Mouse (Mus musculus): ENCODE data around the gene Slc35b4. TPM values are rescaled to one million over a fixed set of nuclear protein-coding genes. Genes with fewer than 3 reads are reported as not detected.

Slc35b4 gene
- polyA plus RNA-seq, 2 experiments, result 8.4 to 17.0 TPM

GRCm38 (mm10) chr6:34171748-34172457 lies 5.0 kb downstream of the Slc35b4 start:
- DNase-seq (ENCODE audit: low read depth in 3 of 3, low spot score in 3 of 3) (no peak), ATAC-seq (ENCODE audit: insufficient read depth) (no peak)
- Histone ChIP-seq H3K9ac (replicated peaks) (no peak overlapping the region), H3K4me3 (ENCODE audit: insufficient read depth in 1 of 2, low read depth in 2 of 2, low read length in 2 of 2) (no peak overlapping the region), H3K27ac (no peak overlapping the region), H3K27me3 (ENCODE audit: control insufficient read depth, insufficient read depth, low read length) (no peaks in the 10 kb centered on the region), H3K4me2 (ENCODE audit: low read depth) (no peak overlapping the region), H3K36me3 (replicated peaks; ENCODE audit: control insufficient read depth, insufficient read depth, low read depth) (peaks cover 7% of the 10 kb centered on the region), H3K9me3 (ENCODE audit: control insufficient read depth, low read length) (no peaks in the 10 kb centered on the region), H3K4me1 (replicated peaks; ENCODE audit: control insufficient read depth in 2 of 2, insufficient read depth in 2 of 2, low read length in 1 of 2) (peaks cover 5 to 6% of the 10 kb centered on the region in 2 experiments)
- no peak for TF ChIP-seq CTCF (IDR thresholded peaks at IDR 0.05; ENCODE audit: low read depth)
- no peak for TF ChIP-seq EP300 (IDR thresholded peaks at IDR 0.05; ENCODE audit: low read depth)
- 82% methylated on average over 12 of the region's 12 CpGs for WGBS (ENCODE audit: insufficient replicate concordance)

GRCm38 (mm10) chr6:34170844-34171494 lies 5.9 kb downstream of the Slc35b4 start:
- peaks cover 16% of the 10 kb centered on the region for H3K36me3 ChIP-seq (replicated peaks; ENCODE audit: control insufficient read depth, insufficient read depth, low read depth)
- H3K4me3 ChIP-seq (ENCODE audit: insufficient read depth in 1 of 2, low read depth in 2 of 2, low read length in 2 of 2), result no peak overlapping the region
- 77% methylated on average over 7 of the region's 7 CpGs for WGBS (ENCODE audit: insufficient replicate concordance)
- no peak overlapping the region for H3K9ac ChIP-seq (replicated peaks)
- H3K9me3 ChIP-seq (ENCODE audit: control insufficient read depth, low read length), result no peaks in the 10 kb centered on the region
- peaks cover 4 to 5% of the 10 kb centered on the region in 2 experiments for H3K4me1 ChIP-seq (replicated peaks; ENCODE audit: control insufficient read depth in 2 of 2, insufficient read depth in 2 of 2, low read length in 1 of 2)
- H3K4me2 ChIP-seq (ENCODE audit: low read depth), result no peak overlapping the region
- H3K27ac ChIP-seq, result no peak overlapping the region
- ATAC-seq (ENCODE audit: insufficient read depth), result no peak
- no peak for DNase-seq (ENCODE audit: low read depth in 3 of 3, low spot score in 3 of 3)
- TF ChIP-seq CTCF (IDR thresholded peaks at IDR 0.05; ENCODE audit: low read depth), result no peak
- TF ChIP-seq EP300 (IDR thresholded peaks at IDR 0.05; ENCODE audit: low read depth), result no peak
- H3K27me3 ChIP-seq (ENCODE audit: control insufficient read depth, insufficient read depth, low read length), result no peaks in the 10 kb centered on the region

GRCm38 (mm10) chr6:34168834-34169233 lies 8.1 kb downstream of the Slc35b4 start:
- H3K27ac ChIP-seq, result no peak overlapping the region
- no peaks in the 10 kb centered on the region for H3K27me3 ChIP-seq (ENCODE audit: control insufficient read depth, insufficient read depth, low read length)
- 67% methylated on average over 3 of the region's 3 CpGs for WGBS (ENCODE audit: insufficient replicate concordance)
- no peaks in the 10 kb centered on the region for H3K9me3 ChIP-seq (ENCODE audit: control insufficient read depth, low read length)
- H3K36me3 ChIP-seq (replicated peaks; ENCODE audit: control insufficient read depth, insufficient read depth, low read depth), result peaks cover 24% of the 10 kb centered on the region
- ATAC-seq (ENCODE audit: insufficient read depth), result no peak
- no peaks in the 10 kb centered on the region for H3K4me1 ChIP-seq (replicated peaks; ENCODE audit: control insufficient read depth in 2 of 2, insufficient read depth in 2 of 2, low read length in 1 of 2)
- no peak for TF ChIP-seq EP300 (IDR thresholded peaks at IDR 0.05; ENCODE audit: low read depth)
- no peak for TF ChIP-seq CTCF (IDR thresholded peaks at IDR 0.05; ENCODE audit: low read depth)
- DNase-seq (ENCODE audit: low read depth in 3 of 3, low spot score in 3 of 3), result no peak
- no peak overlapping the region for H3K4me2 ChIP-seq (ENCODE audit: low read depth)
- H3K9ac ChIP-seq (replicated peaks), result no peak overlapping the region
- no peak overlapping the region for H3K4me3 ChIP-seq (ENCODE audit: insufficient read depth in 1 of 2, low read depth in 2 of 2, low read length in 2 of 2)

- no peak overlapping the region for H3K9ac ChIP-seq (replicated peaks)
- no peak overlapping the region for H3K4me2 ChIP-seq (ENCODE audit: low read depth)
- no peak overlapping the region for H3K4me3 ChIP-seq (ENCODE audit: insufficient read depth in 1 of 2, low read depth in 2 of 2, low read length in 2 of 2)
- DNase-seq (ENCODE audit: low read depth in 3 of 3, low spot score in 3 of 3) (no peak), ATAC-seq (ENCODE audit: insufficient read depth) (no peak)
- no peak for TF ChIP-seq CTCF (IDR thresholded peaks at IDR 0.05; ENCODE audit: low read depth)
- no peak for TF ChIP-seq EP300 (IDR thresholded peaks at IDR 0.05; ENCODE audit: low read depth)
- H3K36me3 ChIP-seq (replicated peaks; ENCODE audit: control insufficient read depth, insufficient read depth, low read depth), result peaks cover 45% of the 10 kb centered on the region
- no peaks in the 10 kb centered on the region for H3K27me3 ChIP-seq (ENCODE audit: control insufficient read depth, insufficient read depth, low read length)
- H3K9me3 ChIP-seq (ENCODE audit: control insufficient read depth, low read length), result no peaks in the 10 kb centered on the region
- peaks cover 5 to 8% of the 10 kb centered on the region in 2 experiments for H3K4me1 ChIP-seq (replicated peaks; ENCODE audit: control insufficient read depth in 2 of 2, insufficient read depth in 2 of 2, low read length in 1 of 2)
- WGBS (ENCODE audit: insufficient replicate concordance), result 82% methylated on average over 9 of the region's 9 CpGs
- H3K27ac ChIP-seq, result no peak overlapping the region
These were observed 13.9 kb downstream of the Slc35b4 start for GRCm38 (mm10) chr6:34163014-34163413.

DNA sequence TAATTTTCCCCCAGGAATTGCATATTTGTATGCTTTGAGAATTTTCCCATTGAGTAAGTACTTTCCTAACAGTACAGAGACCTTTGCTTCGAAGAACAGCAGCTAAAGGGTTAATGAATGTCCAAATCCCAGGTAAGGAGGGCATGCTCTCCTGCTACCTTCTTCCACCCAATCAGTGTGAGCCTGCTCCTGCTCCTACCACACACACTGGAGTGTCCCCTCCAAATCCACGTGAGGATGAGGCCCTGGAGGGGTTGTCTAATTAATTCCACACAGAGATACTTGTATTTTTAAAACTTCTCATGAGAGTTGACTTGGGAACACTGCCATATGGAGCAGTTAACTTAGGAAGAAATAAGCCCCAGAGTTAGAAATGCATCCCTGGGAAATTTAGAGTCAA lies 14.3 kb downstream of the Slc35b4 start:
- no peak for TF ChIP-seq EP300 (IDR thresholded peaks at IDR 0.05; ENCODE audit: low read depth)
- TF ChIP-seq CTCF (IDR thresholded peaks at IDR 0.05; ENCODE audit: low read depth), result no peak
- DNase-seq (ENCODE audit: low read depth in 3 of 3, low spot score in 3 of 3) (no peak), ATAC-seq (ENCODE audit: insufficient read depth) (no peak)
- Histone ChIP-seq H3K9me3 (ENCODE audit: control insufficient read depth, low read length) (no peaks in the 10 kb centered on the region), H3K27me3 (ENCODE audit: control insufficient read depth, insufficient read depth, low read length) (no peaks in the 10 kb centered on the region), H3K4me3 (ENCODE audit: insufficient read depth in 1 of 2, low read depth in 2 of 2, low read length in 2 of 2) (no peak overlapping the region), H3K27ac (no peak overlapping the region), H3K9ac (replicated peaks) (no peak overlapping the region), H3K36me3 (replicated peaks; ENCODE audit: control insufficient read depth, insufficient read depth, low read depth) (peaks cover 49% of the 10 kb centered on the region), H3K4me1 (replicated peaks; ENCODE audit: control insufficient read depth in 2 of 2, insufficient read depth in 2 of 2, low read length in 1 of 2) (peaks cover 9 to 12% of the 10 kb centered on the region in 2 experiments), H3K4me2 (ENCODE audit: low read depth) (no peak overlapping the region)
- 81% methylated on average over 2 of the region's 2 CpGs for WGBS (ENCODE audit: insufficient replicate concordance)

All from liver, embryonic 14.5 days (tissue).